Mouse (Mus musculus) embryonic facial prominence, embryonic 15.5 days (tissue): Measurements from ENCODE around the gene Nt5c. TPM values are rescaled to one million over a fixed set of nuclear protein-coding genes. Genes with fewer than 3 reads are reported as not detected.
"Not testable (repeated sequence)": the region's sequence is repeated elsewhere in the genome, so short reads cannot be mapped to it uniquely, and the experiment has no call there.

ENCODE experiments used
- ATAC-seq: fragments of 200-750 bp; cut with Nextera tagmentation; 2 replicates; pipeline ENCODE4 v1.8.0; 2017; ENCODE audit warnings: low read depth, moderate TSS enrichment; ENCODE audit not compliant: insufficient number of reproducible peaks, low FRiP score, low TSS enrichment
- H3K27ac ChIP-seq: fragments of 300-500 bp; sonication (generic); replicated peaks from 2 replicates; pipeline ENCODE4 v1.5.1; 2015; ENCODE audit warnings: mild to moderate bottlenecking, inconsistent platforms
- H3K27me3 ChIP-seq: fragments of 300-500 bp; sonication (generic); 2 replicates; pipeline ENCODE4 v1.6.1; 2015; ENCODE audit warnings: inconsistent platforms
- H3K36me3 ChIP-seq: fragments of 300-500 bp; sonication (generic); 2 replicates; pipeline ENCODE4 v1.6.1; 2015; ENCODE audit warnings: mild to moderate bottlenecking, inconsistent platforms
- H3K4me1 ChIP-seq: fragments of 300-500 bp; sonication (generic); 2 replicates; pipeline ENCODE4 v1.6.1; 2015; ENCODE audit warnings: inconsistent platforms
- H3K4me2 ChIP-seq: fragments of 300-500 bp; sonication (generic); replicated peaks from 2 replicates; pipeline ENCODE4 v1.6.1; 2015; ENCODE audit warnings: mild to moderate bottlenecking, inconsistent platforms
- H3K4me3 ChIP-seq: fragments of 300-500 bp; sonication (generic); replicated peaks from 2 replicates; pipeline ENCODE4 v1.5.1; 2015; ENCODE audit warnings: mild to moderate bottlenecking, inconsistent platforms
- H3K9ac ChIP-seq: fragments of 300-500 bp; sonication (generic); 2 replicates; pipeline ENCODE4 v1.6.1; 2015; ENCODE audit warnings: inconsistent platforms
- H3K9me3 ChIP-seq: fragments of 300-500 bp; sonication (generic); replicated peaks from 2 replicates; pipeline ENCODE4 v1.6.1; 2016; ENCODE audit warnings: inconsistent platforms
- WGBS: fragments of 180-500 bp; shearing (Covaris S2); methylation state at CpG from one replicate; pipeline ENCODE4 v1.1.7; 2015; 5-methylcytosine and 5-hydroxymethylcytosine counted together
- polyA plus RNA-seq: library from polyadenylated mRNA; unstranded; fragments of >200 nt; fragmentation: Nextera tagmentation; extraction: Ambion mirVana; gene quantifications from 2 replicates; pipeline ENCODE4 v1.2.1, GENCODE M21; 2015

The Nt5c gene
- polyA plus RNA-seq, 1 experiment from 2014 or later: 87.5 TPM

- Histone ChIP-seq H3K27ac (no peak overlapping the region), H3K4me2 (no peak overlapping the region), H3K4me1 (peaks cover 8% of the 10 kb centered on the region), H3K9me3 (no peaks in the 10 kb centered on the region), H3K27me3 (no peaks in the 10 kb centered on the region), H3K9ac (no peak overlapping the region), H3K4me3 (no peak overlapping the region), H3K36me3 (no peaks in the 10 kb centered on the region)
- ATAC-seq: no peak
- WGBS: 64% methylated on average over 11 of the region's 11 CpGs
Observed at GRCm38 (mm10) chr11:115463397-115463796, 28.3 kb downstream of the Nt5c start.

- Histone ChIP-seq H3K4me2 (no peak within 1 kb of the TSS), H3K27ac (no peak within 1 kb of the TSS), H3K4me3 (no peak within 1 kb of the TSS), H3K9me3 (no peaks in the 10 kb centered on the region), H3K36me3 (no peaks in the 10 kb centered on the region), H3K27me3 (no peaks in the 10 kb centered on the region), H3K4me1 (peaks cover 9% of the 10 kb centered on the region), H3K9ac (no peak within 1 kb of the TSS)
- WGBS: 70% methylated on average over 16 of the region's 16 CpGs
- ATAC-seq: no peak
Observed at GRCm38 (mm10) chr11:115462243-115462891, 29.3 kb downstream of the Nt5c start, which contains the start of gene Slc16a5. TSS of gene Slc16a5 (plus strand) at chr11:115462474.

GRCm38 (mm10) chr11:115461846-115462242 is 29.8 kb downstream of the Nt5c start:
- Histone ChIP-seq H3K27ac (no peak overlapping the region), H3K36me3 (no peaks in the 10 kb centered on the region), H3K9ac (no peak overlapping the region), H3K27me3 (no peaks in the 10 kb centered on the region), H3K4me1 (peaks cover 6% of the 10 kb centered on the region), H3K4me2 (no peak overlapping the region), H3K4me3 (no peak overlapping the region), H3K9me3 (no peaks in the 10 kb centered on the region)
- no peak for ATAC-seq
- 61% methylated on average over 5 of the region's 5 CpGs for WGBS

GRCm38 (mm10) chr11:115460976-115461375 is 30.7 kb downstream of the Nt5c start:
- 20% methylated on average over 8 of the region's 8 CpGs for WGBS
- ATAC-seq: no peak

GRCm38 (mm10) chr11:115457405-115457804 is 34.3 kb downstream of the Nt5c start:
- H3K4me3 ChIP-seq: no peak overlapping the region
- ATAC-seq: no peak
- no peak overlapping the region for H3K27ac ChIP-seq
- no peak overlapping the region for H3K9ac ChIP-seq
- no peaks in the 10 kb centered on the region for H3K36me3 ChIP-seq
- no peaks in the 10 kb centered on the region for H3K27me3 ChIP-seq
- peaks cover 5% of the 10 kb centered on the region; the same call in 1 of the 2 replicates for H3K4me1 ChIP-seq
- 27% methylated on average over 6 of the region's 6 CpGs for WGBS
- no peaks in the 10 kb centered on the region for H3K9me3 ChIP-seq
- no peak overlapping the region for H3K4me2 ChIP-seq

More at GRCm38 (mm10) chr11:115460976-115461375, 30.7 kb downstream of the Nt5c start:
- H3K27me3 ChIP-seq: no peaks in the 10 kb centered on the region
- H3K4me2 ChIP-seq: no peak overlapping the region
- no peak overlapping the region for H3K9ac ChIP-seq
- no peaks in the 10 kb centered on the region for H3K9me3 ChIP-seq
- H3K27ac ChIP-seq: no peak overlapping the region
- H3K4me1 ChIP-seq: peaks cover 5% of the 10 kb centered on the region; the same call in 1 of the 2 replicates
- no peak overlapping the region for H3K4me3 ChIP-seq
- H3K36me3 ChIP-seq: no peaks in the 10 kb centered on the region

GRCm38 (mm10) chr11:115456182-115456581 is 35.5 kb downstream of the Nt5c start:
- ATAC-seq: no peak
- 80% methylated on average over 5 of the region's 5 CpGs for WGBS
- no peak overlapping the region for H3K4me3 ChIP-seq

GRCm38 (mm10) chr11:115455619-115456018 is 36.0 kb downstream of the Nt5c start:
- Histone ChIP-seq H3K27me3 (no peaks in the 10 kb centered on the region), H3K9me3 (no peaks in the 10 kb centered on the region), H3K4me1 (peaks cover 5% of the 10 kb centered on the region; the same call in 1 of the 2 replicates), H3K9ac (no peak overlapping the region), H3K4me3 (no peak overlapping the region), H3K4me2 (no peak overlapping the region), H3K27ac (no peak overlapping the region), H3K36me3 (no peaks in the 10 kb centered on the region)
- ATAC-seq: no peak
- WGBS: 84% methylated on average over 15 of the region's 15 CpGs

More at GRCm38 (mm10) chr11:115456182-115456581, 35.5 kb downstream of the Nt5c start:
- Histone ChIP-seq H3K27me3 (no peaks in the 10 kb centered on the region), H3K9ac (no peak overlapping the region), H3K27ac (no peak overlapping the region), H3K4me1 (peaks cover 5% of the 10 kb centered on the region; the same call in 1 of the 2 replicates), H3K4me2 (no peak overlapping the region), H3K36me3 (no peaks in the 10 kb centered on the region), H3K9me3 (no peaks in the 10 kb centered on the region)

- H3K4me2 ChIP-seq, H3K27ac ChIP-seq, H3K4me3 ChIP-seq, H3K36me3 ChIP-seq, H3K9ac ChIP-seq, H3K27me3 ChIP-seq, H3K9me3 ChIP-seq, ATAC-seq, H3K4me1 ChIP-seq: not testable (repeated sequence)
- WGBS: 87% methylated on average over 6 of the region's 6 CpGs
Observed at GRCm38 (mm10) chr11:115454822-115455221, 36.8 kb downstream of the Nt5c start.

GRCm38 (mm10) chr11:115453306-115453705 is 38.4 kb downstream of the Nt5c start:
- no peak overlapping the region for H3K9ac ChIP-seq
- H3K4me1 ChIP-seq: peaks cover 5% of the 10 kb centered on the region; the same call in 1 of the 2 replicates
- no peaks in the 10 kb centered on the region for H3K36me3 ChIP-seq
- H3K27me3 ChIP-seq: no peaks in the 10 kb centered on the region
- no peak overlapping the region for H3K27ac ChIP-seq
- 51% methylated on average over 4 of the region's 4 CpGs for WGBS
- no peak for ATAC-seq
- H3K9me3 ChIP-seq: no peaks in the 10 kb centered on the region
- no peak overlapping the region for H3K4me3 ChIP-seq
- no peak overlapping the region for H3K4me2 ChIP-seq

GRCm38 (mm10) chr11:115452281-115452860 is 39.3 kb downstream of the Nt5c start:
- H3K9me3 ChIP-seq: no peaks in the 10 kb centered on the region
- H3K4me3 ChIP-seq: no peak overlapping the region
- WGBS: 72% methylated on average over 7 of the region's 7 CpGs

GRCm38 (mm10) chr11:115451781-115452241 is 39.9 kb downstream of the Nt5c start:
- H3K36me3 ChIP-seq: no peaks in the 10 kb centered on the region
- H3K9ac ChIP-seq: no peak overlapping the region
- H3K4me1 ChIP-seq: no peaks in the 10 kb centered on the region
- H3K4me3 ChIP-seq: no peak overlapping the region
- H3K27ac ChIP-seq: no peak overlapping the region
- WGBS: 73% methylated on average over 8 of the region's 8 CpGs
- H3K4me2 ChIP-seq: no peak overlapping the region
- ATAC-seq: no peak
- H3K27me3 ChIP-seq: no peaks in the 10 kb centered on the region
- H3K9me3 ChIP-seq: no peaks in the 10 kb centered on the region

More at GRCm38 (mm10) chr11:115452281-115452860, 39.3 kb downstream of the Nt5c start:
- no peaks in the 10 kb centered on the region for H3K27me3 ChIP-seq
- no peaks in the 10 kb centered on the region for H3K36me3 ChIP-seq
- no peak for ATAC-seq
- H3K4me2 ChIP-seq: no peak overlapping the region
- H3K4me1 ChIP-seq: peaks cover 2% of the 10 kb centered on the region; the same call in 1 of the 2 replicates
- H3K9ac ChIP-seq: no peak overlapping the region
- no peak overlapping the region for H3K27ac ChIP-seq
